Mouse (Mus musculus) left cerebral cortex, postnatal 10 days (tissue): ENCODE measurements at regions not wholly inside any gene's neighbourhood (a gene's known extent, or its start where the extent isn't known, plus 50 kb on each side); places are given as distances from the start of the nearest gene placed in this dataset.
"Not testable (repeated sequence)": the region's sequence is repeated elsewhere in the genome, so short reads cannot be mapped to it uniquely, and the experiment has no call there.

Experiments
- DNase-seq, 2 experiments: peaks; one replicate each; pipeline ENCODE4 v3.0.0; 2021 to 2022; ENCODE audit warnings: low spot score in 2 of 2, mixed read lengths in 1 of 2; ENCODE audit errors: extremely low spot score in 1 of 2
- intact Hi-C: fragments of 180-260 bp; cut with DNase I; formaldehyde crosslinking; loops from one replicate; pipeline ENCODE4 v1.15.1; 2025

DNA sequence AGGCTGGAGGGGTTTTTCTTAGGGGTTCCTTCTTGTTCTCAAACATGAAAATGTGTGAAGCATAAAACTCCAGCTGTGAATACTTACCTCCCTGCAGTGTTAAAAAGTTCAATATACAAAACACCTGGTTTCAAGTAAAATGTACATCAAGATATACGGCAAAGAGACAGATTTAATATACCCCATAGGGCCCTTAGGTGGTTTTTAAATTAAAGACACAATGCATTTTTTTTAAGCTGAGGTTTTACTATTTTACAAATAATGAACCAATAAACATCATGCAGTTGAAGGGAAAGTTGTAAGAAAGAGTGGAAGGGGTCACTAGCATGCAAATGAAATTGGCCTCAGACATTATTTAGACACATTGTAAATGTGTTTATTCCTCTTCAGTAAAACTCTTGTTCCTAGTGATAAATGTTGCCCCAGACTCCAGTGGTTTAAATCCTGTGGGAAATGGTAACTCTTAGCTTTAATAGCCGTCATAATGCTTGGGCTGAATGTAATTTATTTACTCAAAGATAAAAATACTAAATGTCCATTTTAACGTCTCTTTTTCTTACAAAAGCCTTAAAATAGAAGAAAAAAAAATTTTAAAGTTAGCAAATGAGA, 1337.9 kb downstream of the Efnb2 start:
- DNase-seq = no peak
- intact Hi-C loops = no loop called here

DNA sequence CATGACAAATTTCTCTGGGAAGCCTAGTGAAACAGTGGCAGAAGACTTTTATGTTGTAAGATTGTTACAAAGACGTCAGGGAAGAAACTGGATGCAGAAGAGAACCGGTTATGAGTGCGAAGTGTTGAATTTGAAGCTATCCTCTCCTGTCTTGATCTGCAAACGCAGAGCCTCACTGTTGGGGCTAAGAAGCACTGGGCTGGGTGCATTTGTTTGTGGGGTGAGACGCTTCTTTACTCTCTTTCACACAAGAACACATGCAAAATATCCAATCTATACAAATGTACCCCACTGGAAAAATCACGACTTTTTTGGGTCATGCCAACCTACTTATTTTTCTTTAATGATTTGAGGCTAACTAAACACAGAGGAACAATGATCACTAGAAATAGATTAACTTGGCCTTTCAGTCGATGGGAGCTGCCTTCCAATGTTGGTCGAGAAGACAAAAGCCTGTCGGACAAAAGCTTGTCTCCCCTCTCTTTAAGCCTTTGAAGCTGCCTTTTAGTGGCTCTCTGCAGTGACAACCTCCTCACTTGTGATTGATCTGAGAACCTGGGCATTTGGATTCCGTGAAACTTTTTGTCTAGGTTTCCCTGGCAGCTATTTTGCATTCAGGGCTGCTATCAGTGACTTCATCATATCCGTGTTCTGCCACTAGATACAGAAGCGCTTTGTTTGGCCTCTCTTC, 1338.5 kb downstream of the Efnb2 start:
- no peak for DNase-seq
- intact Hi-C loops = no loop called here

DNA sequence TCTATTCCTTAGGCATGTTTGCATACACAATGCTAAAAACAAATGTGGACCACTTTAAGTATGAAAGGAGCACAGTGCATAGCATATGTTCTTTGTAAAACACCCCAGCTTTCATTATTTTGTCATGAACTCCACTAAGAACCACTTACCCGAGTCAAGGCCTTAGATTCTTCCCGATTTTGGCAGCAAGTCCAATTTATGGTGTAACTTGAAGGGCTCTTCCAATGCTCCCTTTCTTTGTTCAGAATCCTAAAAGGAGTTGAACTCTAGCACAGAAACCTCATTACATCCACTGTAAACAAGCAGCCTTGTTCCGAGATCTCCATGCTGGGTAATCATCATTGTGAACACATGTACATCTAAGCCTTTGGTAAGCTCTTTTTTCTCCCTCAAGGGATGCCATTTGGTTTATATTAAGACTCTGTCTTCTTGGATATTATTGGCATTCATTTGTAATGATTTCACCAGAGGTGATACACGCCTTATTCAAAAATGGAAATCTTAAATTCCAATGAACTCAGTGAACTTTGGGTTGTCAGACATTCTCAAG, 1344.2 kb downstream of the Efnb2 start:
- intact Hi-C loops = no loop called here
- DNase-seq = no peak

DNA sequence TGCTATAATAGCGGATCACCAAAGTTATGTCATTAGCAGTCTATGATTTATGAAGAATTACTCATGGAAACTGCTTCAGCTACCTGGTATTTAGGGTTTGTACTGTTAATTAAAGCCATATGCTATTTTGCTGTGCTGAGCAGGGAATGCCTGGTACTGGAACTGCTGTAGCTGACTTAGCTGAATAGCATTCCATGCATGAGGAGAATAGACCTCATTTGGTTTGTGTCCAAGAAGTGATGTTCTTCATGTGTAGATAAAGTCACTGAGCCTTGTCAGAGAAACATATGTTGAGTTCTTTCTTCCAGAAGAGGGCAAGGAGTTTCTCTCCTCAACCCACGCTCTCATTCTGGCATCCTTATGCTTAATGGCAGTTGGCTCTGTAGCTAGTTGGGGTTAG, 1351.8 kb downstream of the Efnb2 start:
- intact Hi-C loops = no loop called here

DNA sequence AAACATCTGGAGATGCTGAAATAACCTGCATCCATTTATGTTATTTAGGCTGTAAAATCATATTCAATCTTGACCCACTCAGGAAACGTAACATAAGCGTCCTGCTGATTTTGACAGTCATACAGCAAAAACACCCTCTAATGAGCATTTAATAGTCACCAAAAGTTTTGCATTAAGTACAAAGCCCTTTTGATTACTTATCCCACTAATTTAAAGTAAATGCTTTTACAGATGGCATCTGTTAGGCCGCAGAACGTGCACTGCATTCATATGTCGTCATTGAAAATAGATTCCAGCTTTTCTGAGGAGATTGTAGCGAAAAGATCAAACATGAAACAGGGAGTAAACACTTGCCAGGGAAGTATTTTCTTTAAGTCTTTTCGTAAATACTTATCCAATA, 1371.7 kb downstream of the Efnb2 start:
- DNase-seq = no peak
- intact Hi-C loops = no loop called here

More for the DNA sequence above, 1351.8 kb downstream of the Efnb2 start:
- DNase-seq = no peak

DNA sequence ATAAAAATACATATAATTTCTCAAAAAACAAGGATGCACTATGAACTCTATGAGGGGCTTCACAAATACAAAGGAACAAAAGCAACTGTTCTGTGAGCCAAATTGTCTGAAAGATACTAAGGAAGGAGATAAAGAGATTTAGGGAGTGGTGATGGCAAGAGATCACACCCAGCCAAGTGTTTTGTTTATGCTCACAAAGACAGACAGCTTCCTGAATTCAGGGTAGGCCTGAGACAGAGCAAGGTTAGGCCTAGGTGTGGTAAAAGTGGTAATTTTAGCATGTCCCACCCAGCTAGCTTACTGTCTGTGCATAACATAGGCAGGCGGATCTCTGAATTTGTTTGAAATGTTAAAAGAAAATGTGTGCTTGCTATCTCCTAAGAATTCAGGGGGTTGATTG, 1374.5 kb downstream of the Efnb2 start:
- intact Hi-C loops = no loop called here

DNA sequence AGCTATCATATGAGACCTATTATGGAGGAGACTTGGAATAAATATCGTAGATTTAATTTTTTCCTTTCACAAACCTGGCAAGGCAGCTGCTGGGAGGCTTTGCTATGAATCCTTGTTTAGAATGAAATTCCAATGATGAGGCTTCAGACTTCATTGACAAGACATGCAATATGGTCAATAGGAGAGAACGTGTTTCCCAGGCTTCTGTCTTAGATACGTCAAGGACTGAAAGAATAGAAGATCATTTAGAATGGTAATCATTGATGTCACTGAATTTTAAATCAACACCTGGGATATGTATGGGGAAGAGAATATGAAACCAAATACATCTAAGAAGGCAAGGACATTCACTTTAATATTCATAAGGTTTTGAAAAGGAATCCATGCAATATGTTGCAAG, 1393.6 kb downstream of the Efnb2 start:
- no peak for DNase-seq
- intact Hi-C loops = no loop called here

More for the DNA sequence above, 1374.5 kb downstream of the Efnb2 start:
- DNase-seq = no peak

DNA sequence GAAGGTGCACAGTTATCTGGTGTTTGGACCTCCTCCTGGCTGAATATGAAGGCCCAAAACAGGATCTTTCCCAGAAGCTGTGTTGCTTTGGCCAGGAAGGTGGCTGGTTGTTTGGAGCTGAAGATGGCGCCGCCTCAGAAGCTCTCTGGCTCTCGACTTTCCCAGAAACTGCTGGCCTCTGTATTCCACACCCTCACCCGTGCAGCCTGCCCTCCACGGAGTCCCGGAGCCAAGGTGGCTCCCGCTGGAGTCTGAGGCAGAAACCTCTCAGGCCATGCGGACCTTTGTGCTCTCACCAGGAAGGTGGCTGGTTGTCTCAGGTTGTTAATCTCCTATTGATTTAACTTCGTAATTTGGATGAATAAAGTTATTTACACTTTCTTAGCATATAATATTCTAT, 1406.7 kb downstream of the Efnb2 start:
- DNase-seq, intact Hi-C loops: not testable (repeated sequence)

DNA sequence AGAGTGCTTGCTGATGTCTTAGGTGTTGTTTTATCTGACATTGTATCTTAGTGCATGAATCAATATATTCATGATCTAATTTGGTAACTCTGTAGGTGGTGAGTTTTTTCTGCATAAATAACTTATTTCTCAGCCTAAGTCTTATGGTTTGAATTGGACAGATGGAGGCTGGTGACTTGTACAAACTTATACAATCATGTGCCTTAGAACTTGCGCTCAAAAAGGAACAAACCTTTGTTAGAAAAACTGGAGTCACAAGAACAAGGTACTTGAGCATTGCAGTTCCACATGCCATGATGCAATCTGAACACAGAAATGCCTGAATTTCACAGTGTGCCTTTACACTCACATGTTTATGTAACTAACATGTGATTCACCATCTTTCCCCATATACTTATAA, 1420.7 kb downstream of the Efnb2 start:
- DNase-seq = no peak

DNA sequence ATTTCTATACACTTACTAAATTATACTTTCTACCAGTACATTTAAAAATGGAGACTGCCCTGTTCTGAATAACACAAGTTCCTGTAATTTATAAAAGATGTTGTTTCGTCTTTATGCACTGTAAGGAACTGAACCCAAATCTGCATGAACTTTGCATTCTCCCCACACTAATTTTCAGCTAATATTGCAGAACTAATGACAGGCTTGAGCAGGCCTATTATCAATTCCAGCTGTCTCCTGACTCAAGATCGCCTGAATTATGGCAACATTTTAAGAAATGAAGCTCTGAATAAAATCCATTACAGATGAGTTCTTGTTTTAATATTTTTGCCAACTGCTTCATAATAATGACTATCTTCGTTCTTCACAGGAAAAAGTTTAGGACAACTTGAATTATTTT, 1427.0 kb downstream of the Efnb2 start:
- no peak for DNase-seq
- intact Hi-C loops = no loop called here

More for the DNA sequence above, 1420.7 kb downstream of the Efnb2 start:
- intact Hi-C loops = no loop called here

DNA sequence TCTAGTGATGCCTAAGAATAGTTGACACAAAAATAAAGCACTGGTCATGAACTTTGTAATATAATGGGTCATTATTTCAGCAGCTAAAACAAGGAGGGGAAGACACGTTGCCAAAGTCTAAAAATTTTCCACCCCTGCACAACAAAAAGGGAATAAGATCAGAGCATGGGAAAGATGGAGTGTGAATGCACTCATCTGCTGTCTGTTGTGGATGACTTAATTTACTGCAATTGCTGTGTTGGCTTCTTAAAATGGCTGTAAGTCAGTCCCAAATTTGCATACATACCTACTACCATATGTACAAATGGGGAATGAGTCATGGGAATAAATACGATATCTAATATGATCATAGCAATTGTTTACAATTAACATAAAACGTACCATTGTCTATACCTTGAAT, 1441.7 kb downstream of the Efnb2 start:
- DNase-seq = no peak
- intact Hi-C loops = no loop called here

DNA sequence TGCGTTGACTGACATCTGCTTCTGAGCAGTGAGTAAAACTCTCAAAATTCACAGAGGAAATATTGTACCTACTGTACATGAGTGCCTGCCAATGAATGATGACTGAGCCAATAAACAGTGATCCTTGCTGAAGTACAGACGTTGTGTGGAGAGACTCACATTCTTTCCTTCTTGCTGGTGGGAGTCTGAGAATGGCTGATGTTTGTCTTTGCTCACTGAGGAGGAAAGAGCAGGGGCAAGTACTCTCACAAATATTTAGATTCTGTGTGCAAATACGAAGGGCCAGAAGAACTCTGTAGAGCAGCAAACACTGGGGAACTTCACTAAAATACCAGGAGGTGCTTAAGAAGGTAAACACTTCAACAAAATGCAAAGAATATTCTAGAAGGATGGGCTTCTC, 1453.9 kb downstream of the Efnb2 start:
- no peak for DNase-seq

DNA sequence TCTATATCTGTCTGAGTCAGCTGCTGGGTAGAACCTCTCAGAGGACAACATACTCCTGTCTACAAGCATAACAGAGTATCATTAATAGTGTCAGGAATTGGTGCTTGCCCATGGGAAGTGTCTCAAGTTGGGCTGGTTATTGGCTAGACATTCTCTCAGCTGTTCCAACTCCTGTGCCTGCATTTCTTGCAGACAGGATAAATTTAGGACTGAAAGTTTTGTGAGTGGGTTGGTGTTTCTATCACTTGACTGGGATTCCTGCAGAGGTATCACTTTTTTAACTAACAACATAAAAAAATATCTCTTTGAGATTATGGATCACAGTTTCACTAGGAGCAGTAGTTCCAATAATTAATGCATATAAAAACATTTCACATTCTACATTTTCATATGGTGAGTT, 1454.4 kb downstream of the Efnb2 start:
- intact Hi-C loops = no loop called here
- DNase-seq = no peak

More for the DNA sequence above, 1453.9 kb downstream of the Efnb2 start:
- intact Hi-C loops = no loop called here

DNA sequence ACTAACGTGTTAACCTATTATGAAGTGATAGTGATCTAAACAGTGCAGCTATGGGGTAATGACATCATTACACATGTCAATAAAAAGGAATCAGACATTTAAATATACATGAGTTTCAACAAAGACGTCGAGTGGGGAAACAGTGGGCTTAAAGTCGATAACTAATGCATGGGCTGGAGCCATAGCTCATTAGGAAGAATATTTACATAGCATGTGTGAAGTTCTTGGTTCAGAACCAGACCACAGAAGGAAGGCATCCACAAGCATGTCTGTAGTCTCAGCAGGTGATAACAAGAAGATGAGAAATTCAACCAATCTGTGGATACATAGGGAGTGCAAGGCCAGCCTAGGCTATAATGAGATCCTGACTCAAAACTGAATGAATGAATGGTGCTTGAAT, 1456.0 kb downstream of the Efnb2 start:
- no peak for DNase-seq
- intact Hi-C loops = no loop called here

DNA sequence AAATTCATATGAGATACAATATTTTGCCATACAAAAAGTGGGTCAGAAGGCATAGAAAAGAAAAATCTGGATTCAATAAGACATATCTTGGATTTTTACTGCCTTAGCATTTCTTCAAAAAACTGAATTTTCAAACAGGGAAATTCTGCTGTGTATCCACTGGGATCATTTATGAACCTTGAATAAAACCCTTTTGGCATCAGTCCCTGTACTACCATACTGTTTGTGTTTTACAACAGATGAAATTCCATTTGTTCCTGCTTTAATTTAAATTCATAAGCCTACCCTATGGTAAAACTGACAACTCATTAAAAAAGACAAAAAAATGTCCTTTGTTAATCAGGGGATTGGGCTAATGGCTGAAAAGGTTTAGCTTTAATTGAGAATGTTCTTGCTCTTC, 1470.3 kb downstream of the Efnb2 start:
- no peak for DNase-seq
- intact Hi-C loops = no loop called here

DNA sequence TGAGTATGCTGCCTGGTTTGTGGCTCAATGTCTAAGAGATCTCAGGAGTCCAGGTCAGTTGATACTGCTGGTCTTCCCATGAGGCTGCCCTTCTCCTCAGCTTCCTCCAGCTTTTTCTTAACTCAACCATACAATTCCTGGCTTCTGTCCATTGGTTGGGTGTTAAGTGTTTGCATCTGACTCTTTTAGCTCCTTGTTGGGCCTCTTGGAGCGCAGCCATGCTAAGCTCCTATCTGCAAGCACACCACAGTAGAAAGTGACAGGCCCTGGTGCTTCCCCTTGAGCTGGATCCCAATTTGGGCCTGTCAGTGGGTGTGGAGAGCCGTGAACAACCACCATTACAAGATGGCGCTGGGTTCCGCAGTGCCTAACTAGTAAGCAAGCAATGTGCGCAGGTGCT, 1497.7 kb downstream of the Efnb2 start:
- intact Hi-C loops = no loop called here
- DNase-seq = no peak

DNA sequence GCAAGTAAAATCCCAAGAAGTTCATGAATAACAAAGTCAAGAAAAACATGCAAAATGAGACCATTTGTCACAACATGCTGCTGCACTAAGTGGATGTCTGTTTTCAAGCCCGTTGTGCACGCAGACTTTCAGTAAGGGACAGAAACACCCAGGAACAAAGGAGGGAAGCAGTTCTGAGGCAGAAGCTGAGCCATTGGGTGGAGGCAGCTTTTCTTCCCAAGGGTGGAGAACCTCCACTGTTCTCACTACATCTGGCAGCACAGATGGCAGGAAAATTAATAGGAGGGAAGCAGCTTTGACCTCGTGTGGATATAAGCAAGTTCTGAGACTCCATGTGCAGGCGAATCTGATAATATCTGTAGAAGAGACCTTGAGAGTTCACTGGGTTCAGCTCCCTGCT, 1529.3 kb downstream of the Efnb2 start:
- intact Hi-C loops = no loop called here
- DNase-seq = no peak

DNA sequence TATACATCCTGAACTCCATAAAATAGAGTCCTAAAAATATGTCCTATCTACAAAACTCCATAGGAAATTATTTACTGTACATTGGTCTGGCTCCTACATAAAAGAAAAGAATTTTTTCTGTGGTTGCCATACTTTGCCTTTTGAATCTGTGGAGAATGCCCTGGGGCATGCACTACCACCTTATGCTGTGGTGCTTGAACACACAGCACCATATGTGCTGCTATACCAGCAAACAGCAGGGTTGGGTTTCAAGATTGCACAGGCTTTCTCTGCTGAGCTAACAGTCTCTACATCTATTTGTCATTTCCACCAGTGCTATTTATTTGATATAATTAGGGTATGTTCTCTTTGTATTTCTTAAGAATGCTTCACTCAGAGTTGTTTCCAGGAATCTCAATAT, 1552.2 kb downstream of the Efnb2 start:
- intact Hi-C loops = no loop called here

DNA sequence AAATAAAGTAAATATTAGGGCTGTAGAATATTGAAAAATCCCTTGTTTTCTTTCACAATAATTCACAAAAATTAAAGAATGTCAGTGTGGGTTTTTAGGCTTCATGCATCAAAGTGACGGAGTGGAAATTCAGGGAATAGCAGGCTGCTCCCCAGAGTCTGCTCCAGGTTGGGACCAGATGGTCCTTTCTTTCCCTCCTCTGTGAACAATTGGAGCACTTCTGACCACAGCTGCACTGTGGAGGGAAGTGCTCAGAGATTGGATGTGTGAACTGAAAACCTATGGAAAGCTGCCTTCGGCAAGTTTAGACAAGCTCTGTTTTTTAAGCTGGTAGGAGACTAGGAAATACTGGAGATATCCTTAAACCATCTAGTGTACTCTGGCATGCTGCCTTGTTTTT, 1563.5 kb downstream of the Efnb2 start:
- no peak for DNase-seq
- intact Hi-C loops = no loop called here

More for the DNA sequence above, 1552.2 kb downstream of the Efnb2 start:
- DNase-seq = no peak

DNA sequence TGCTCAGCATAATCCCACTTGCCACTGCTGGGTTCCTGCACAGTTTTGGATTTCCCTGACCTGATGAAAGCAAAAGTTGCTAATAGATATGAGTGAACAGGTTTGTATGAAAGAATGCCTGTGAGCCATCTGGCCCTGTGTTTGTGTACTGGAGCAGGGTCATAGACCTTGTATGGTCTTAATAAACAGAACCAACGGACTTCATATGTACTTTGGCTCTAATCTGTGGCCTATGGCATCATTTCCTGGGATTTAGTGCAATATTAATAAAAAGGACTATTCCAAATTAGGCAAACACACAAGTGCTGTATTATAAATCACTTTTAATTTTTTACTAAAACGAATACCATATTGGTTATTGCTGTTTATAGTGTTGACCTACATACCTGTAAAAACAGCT, 1568.2 kb downstream of the Efnb2 start:
- DNase-seq = no peak
- intact Hi-C loops = no loop called here

DNA sequence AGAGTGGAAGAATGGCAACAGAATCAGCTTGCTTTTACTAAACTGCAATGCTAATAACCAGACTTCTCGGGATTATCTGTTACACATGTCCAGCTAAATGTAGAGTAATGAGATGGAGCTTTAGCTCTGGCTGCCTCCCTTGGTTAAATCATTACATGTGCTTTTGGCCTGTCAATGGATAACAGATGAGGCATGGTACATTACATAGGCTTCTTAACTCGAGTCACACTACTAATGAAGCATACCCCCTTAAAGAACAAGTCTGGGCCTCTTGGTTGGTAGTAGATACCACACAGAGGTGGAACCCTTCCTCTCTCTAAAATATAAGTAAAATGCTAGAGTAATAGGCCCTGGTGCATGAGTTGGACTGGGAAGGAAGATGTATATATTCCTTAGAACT, 1572.9 kb downstream of the Efnb2 start:
- no peak for DNase-seq
- intact Hi-C loops = no loop called here
